Mouse (Mus musculus) mesoderm, embryonic 11.5 days (tissue): ENCODE data around the gene Aldh3b2.

ENCODE experiments used
- DNase-seq: peaks from one replicate; pipeline ENCODE4 v3.0.0-alpha.2; 2012; ENCODE audit warnings: low read depth, low spot score

Aldh3b2 gene

GRCm38 (mm10) chr19:3972229-3972628 lies at the start of gene Aldh3b2:
Gene Aldh3b2 (plus strand): TSS chr19:3972328.
- DNase-seq, result no peak

GRCm38 (mm10) chr19:3922661-3923371 lies 49.3 kb upstream of the Aldh3b2 start:
- no peak for DNase-seq

- peak; percentile 37 for DNase-seq
Measured at GRCm38 (mm10) chr19:3923586-3923985, 48.5 kb upstream of the Aldh3b2 start.

GRCm38 (mm10) chr19:3924190-3924589 lies 47.9 kb upstream of the Aldh3b2 start:
- DNase-seq, result no peak

- no peak for DNase-seq
Measured at GRCm38 (mm10) chr19:3924868-3925267, 47.3 kb upstream of the Aldh3b2 start.

GRCm38 (mm10) chr19:3925859-3926258 lies 46.3 kb upstream of the Aldh3b2 start:
- no peak for DNase-seq

GRCm38 (mm10) chr19:3926279-3926678 lies 45.8 kb upstream of the Aldh3b2 start:
- DNase-seq, result no peak

- no peak for DNase-seq
Measured at GRCm38 (mm10) chr19:3926685-3927084, 45.4 kb upstream of the Aldh3b2 start.

GRCm38 (mm10) chr19:3927989-3928388 lies 44.1 kb upstream of the Aldh3b2 start:
- no peak for DNase-seq

- no peak for DNase-seq
Measured at GRCm38 (mm10) chr19:3928779-3929178, 43.3 kb upstream of the Aldh3b2 start.

- DNase-seq, result no peak
Measured at GRCm38 (mm10) chr19:3929211-3929941, 42.8 kb upstream of the Aldh3b2 start, which contains the start of gene Aldh3b1. Gene Aldh3b1 (minus strand): TSS chr19:3929808.

- DNase-seq, result no peak
Measured at GRCm38 (mm10) chr19:3930262-3931057, 41.7 kb upstream of the Aldh3b2 start.

GRCm38 (mm10) chr19:3931716-3932115 lies 40.4 kb upstream of the Aldh3b2 start:
- no peak for DNase-seq

GRCm38 (mm10) chr19:3935032-3935895 lies 36.9 kb upstream of the Aldh3b2 start, which contains the start of gene Unc93b1:
Gene Unc93b1 (plus strand): TSS chr19:3935186.
- peak; percentile 71 for DNase-seq

- DNase-seq, result peak; percentile 25
Measured at GRCm38 (mm10) chr19:3935896-3936850, 36.0 kb upstream of the Aldh3b2 start.

GRCm38 (mm10) chr19:3942315-3942714 lies 29.8 kb upstream of the Aldh3b2 start:
- no peak for DNase-seq

- DNase-seq, result no peak
Measured at GRCm38 (mm10) chr19:3942986-3943735, 29.0 kb upstream of the Aldh3b2 start.

GRCm38 (mm10) chr19:3945872-3946564 lies 26.1 kb upstream of the Aldh3b2 start:
- no peak for DNase-seq

GRCm38 (mm10) chr19:3946715-3947114 lies 25.4 kb upstream of the Aldh3b2 start:
- peak; percentile 70 for DNase-seq
